Mouse (Mus musculus): ENCODE results near the gene Notch4. TPM values are rescaled to one million over a fixed set of nuclear protein-coding genes. Genes with fewer than 3 reads are reported as not detected.

The Notch4 gene
- polyA plus RNA-seq, 1 experiment from 2014 or later = 10.2 TPM

DNA sequence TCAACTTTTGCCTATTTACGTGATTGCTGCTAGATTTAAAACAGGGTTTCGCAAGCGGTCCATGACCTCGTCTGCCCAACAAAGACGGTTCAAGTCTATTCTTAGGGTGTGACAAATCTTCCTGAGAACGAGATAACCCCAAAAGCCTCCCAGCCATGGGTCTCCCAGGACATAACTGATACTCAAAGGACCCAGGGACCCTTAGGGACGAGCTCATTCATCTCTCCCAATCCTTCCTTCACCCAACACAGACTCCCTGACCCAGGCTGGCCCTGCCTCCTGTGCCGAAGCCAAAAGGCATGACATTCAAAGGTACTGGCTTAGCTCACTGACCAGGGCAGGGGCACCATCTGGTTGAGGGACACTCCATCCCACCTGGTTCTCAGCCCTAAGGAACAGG is 7.7 kb upstream of the Notch4 start:
- H3K4me1 ChIP-seq = no peaks in the 10 kb centered on the region
- no peak overlapping the region for H3K9ac ChIP-seq
- ATAC-seq (ENCODE audit: low FRiP score, low read depth) = no peak
- H3K4me2 ChIP-seq (replicated peaks) = no peak overlapping the region
- 89% methylated on average over 8 of the region's 8 CpGs for WGBS
- H3K36me3 ChIP-seq = no peaks in the 10 kb centered on the region
- H3K27me3 ChIP-seq (replicated peaks) = no peaks in the 10 kb centered on the region
- H3K27ac ChIP-seq = no peak overlapping the region
- no peak overlapping the region for H3K4me3 ChIP-seq
- no peaks in the 10 kb centered on the region for H3K9me3 ChIP-seq

DNA sequence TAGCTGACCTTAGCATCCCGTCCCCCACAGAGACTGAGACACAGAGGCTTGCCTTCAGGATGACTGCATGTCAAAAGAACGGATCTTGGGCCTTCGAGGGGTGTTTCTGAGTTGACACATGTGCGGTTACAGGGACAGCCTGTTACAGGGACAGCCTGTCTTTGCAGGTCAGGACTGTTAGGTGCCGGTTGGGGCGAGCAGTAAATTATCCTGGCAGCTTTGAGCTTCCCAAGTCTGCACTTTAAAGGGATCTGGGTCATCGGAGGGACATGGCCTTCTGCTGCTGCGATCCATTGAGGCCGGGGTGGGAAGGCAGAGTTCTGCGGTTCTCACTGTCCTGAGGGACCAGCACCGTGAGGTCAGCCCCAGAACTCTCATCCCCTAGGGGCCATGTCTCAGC is 6.7 kb upstream of the Notch4 start:
- no peaks in the 10 kb centered on the region for H3K9me3 ChIP-seq
- no peak overlapping the region for H3K27ac ChIP-seq
- H3K27me3 ChIP-seq (replicated peaks) = no peaks in the 10 kb centered on the region
- no peak overlapping the region for H3K4me3 ChIP-seq
- no peak overlapping the region for H3K4me2 ChIP-seq (replicated peaks)
- no peak overlapping the region for H3K9ac ChIP-seq
- 57% methylated on average over 11 of the region's 11 CpGs for WGBS
- no peaks in the 10 kb centered on the region for H3K36me3 ChIP-seq
- ATAC-seq (ENCODE audit: low FRiP score, low read depth) = no peak
- no peaks in the 10 kb centered on the region for H3K4me1 ChIP-seq

DNA sequence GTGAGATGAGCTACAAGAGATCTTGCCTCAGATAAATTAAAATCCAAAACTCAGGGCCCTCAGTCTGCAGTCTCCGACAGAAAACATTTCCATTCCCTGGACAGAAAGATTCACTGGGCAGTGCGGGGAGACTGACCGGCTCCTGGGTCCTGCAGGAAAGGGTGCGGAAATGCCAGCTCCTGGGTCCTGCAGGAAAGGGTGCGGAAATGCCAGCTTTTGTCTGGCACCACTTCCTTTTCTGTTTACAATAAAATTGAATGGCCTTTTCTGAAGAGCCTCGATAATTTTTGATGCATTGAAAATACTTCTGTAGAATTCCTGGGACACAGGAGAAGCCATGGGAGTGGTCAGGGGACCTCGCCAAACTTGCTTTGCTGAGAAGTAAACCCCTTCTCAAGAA is 5.0 kb upstream of the Notch4 start:
- Histone ChIP-seq H3K36me3 (no peaks in the 10 kb centered on the region), H3K27ac (no peak overlapping the region), H3K4me3 (no peak overlapping the region), H3K9ac (no peak overlapping the region), H3K9me3 (no peaks in the 10 kb centered on the region), H3K4me1 (peaks cover 3% of the 10 kb centered on the region; the same call in 1 of the 2 replicates), H3K27me3 (replicated peaks) (no peaks in the 10 kb centered on the region), H3K4me2 (replicated peaks) (no peak overlapping the region)
- ATAC-seq (ENCODE audit: low FRiP score, low read depth) = no peak
- WGBS = 89% methylated on average over 7 of the region's 7 CpGs

DNA sequence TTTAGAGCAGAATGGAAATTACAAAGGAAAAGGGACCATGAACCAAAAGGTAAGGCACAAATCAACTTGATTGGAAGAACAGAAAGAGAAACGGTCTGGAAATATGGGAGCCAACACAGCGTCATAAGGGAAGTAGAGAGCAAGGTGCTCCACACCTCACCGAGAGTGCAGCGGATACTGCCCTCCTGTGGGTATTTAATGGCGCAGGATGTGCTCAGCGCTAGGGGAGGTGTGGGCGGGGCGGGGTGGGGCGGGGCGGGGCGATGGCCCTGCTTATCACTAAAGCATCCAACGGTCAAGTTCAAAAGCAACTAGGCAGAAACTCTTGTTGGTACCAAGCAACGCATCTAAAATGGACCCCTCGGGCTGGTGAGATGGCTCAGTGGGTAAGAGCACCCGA is 4.2 kb upstream of the Notch4 start:
- no peak for ATAC-seq (ENCODE audit: low FRiP score, low read depth)
- peaks cover 7% of the 10 kb centered on the region; the same call in 1 of the 2 replicates for H3K4me1 ChIP-seq
- WGBS = 32% methylated on average over 15 of the region's 15 CpGs
- H3K36me3 ChIP-seq = no peaks in the 10 kb centered on the region
- H3K9me3 ChIP-seq = no peaks in the 10 kb centered on the region
- no peak overlapping the region for H3K4me2 ChIP-seq (replicated peaks)
- no peaks in the 10 kb centered on the region for H3K27me3 ChIP-seq (replicated peaks)
- H3K4me3 ChIP-seq = no peak overlapping the region
- H3K9ac ChIP-seq = no peak overlapping the region
- H3K27ac ChIP-seq = no peak overlapping the region

DNA sequence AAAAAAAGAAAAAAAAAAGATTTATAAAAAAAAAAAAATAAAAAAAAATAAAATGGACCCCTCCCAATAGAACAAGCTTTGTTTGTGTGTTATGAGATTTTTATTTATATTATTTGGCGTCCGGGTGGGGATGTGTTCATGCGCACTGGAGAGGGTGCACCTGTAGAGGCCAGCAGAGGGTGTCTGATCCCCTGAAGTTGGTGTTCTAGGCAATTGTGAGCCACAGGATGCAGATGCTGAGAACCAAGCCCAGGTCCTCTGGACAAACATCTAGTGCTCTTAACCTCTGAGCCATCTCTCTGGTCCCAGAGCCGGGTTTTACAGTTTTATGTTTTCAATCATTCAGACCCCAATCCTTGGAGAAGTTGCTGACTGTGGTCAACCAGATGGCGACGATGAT is 3.6 kb upstream of the Notch4 start:
- no peak for ATAC-seq (ENCODE audit: low FRiP score, low read depth)
- no peak overlapping the region for H3K4me3 ChIP-seq
- 92% methylated on average over 6 of the region's 6 CpGs for WGBS
- H3K9me3 ChIP-seq = no peaks in the 10 kb centered on the region
- no peak overlapping the region for H3K9ac ChIP-seq
- H3K27ac ChIP-seq = no peak overlapping the region
- H3K27me3 ChIP-seq (replicated peaks) = no peaks in the 10 kb centered on the region
- no peaks in the 10 kb centered on the region for H3K36me3 ChIP-seq
- H3K4me2 ChIP-seq (replicated peaks) = no peak overlapping the region
- peaks cover 7% of the 10 kb centered on the region; the same call in 1 of the 2 replicates for H3K4me1 ChIP-seq

DNA sequence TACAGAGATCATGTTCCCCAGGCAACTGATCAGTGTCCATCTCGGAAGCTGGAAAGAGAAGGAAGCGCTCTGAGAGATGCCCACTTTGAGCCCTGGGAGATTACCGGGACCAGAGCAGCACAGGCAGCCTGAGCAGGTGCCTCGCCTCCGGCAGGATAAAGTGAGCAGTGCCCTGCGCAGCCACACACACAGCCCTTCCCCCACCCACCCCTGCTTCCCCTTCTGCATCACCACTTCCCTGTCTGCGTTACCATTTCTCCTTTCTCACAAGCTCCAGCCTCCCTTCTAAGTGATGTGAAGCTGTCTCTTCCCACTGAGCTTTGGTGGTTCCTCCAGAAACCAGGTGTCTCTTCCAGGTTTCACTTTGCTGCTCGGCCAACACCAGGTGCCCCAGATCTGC is 2.9 kb upstream of the Notch4 start:
- no peak overlapping the region; the same call in 1 of the 2 replicates for H3K4me3 ChIP-seq
- ATAC-seq (ENCODE audit: low FRiP score, low read depth) = no peak
- H3K27ac ChIP-seq = no peak overlapping the region
- no peaks in the 10 kb centered on the region for H3K27me3 ChIP-seq (replicated peaks)
- 47% methylated on average over 8 of the region's 8 CpGs for WGBS
- peaks cover 7% of the 10 kb centered on the region; the same call in 1 of the 2 replicates for H3K4me1 ChIP-seq
- no peaks in the 10 kb centered on the region for H3K36me3 ChIP-seq
- no peak overlapping the region for H3K4me2 ChIP-seq (replicated peaks)
- no peaks in the 10 kb centered on the region for H3K9me3 ChIP-seq
- H3K9ac ChIP-seq = no peak overlapping the region

DNA sequence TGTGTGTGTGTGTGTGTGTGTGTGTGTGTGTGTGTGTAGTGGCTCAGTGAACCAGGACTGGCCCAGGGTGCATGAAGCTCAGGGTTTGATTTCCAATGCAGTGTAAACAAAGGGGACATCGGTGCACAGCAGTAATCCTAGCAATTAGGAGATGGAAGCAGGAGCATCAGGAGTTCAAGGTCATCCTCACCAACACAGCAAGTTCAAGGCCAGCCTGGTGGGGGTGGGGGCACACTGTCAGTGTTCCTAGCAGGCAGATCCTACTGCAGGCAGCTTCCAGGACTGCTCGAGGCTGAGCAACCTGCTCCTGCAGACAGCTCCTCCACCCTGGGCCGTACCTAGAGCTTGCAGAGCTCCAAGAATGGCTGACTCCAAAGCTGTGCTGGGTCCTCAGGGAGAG is 1.5 kb upstream of the Notch4 start:
- H3K4me1 ChIP-seq = peaks cover 7% of the 10 kb centered on the region; the same call in 1 of the 2 replicates
- no peak overlapping the region for H3K4me3 ChIP-seq
- no peak overlapping the region for H3K27ac ChIP-seq
- H3K36me3 ChIP-seq = no peaks in the 10 kb centered on the region
- 72% methylated on average over 3 of the region's 3 CpGs for WGBS
- H3K9me3 ChIP-seq = no peaks in the 10 kb centered on the region
- H3K27me3 ChIP-seq (replicated peaks) = no peaks in the 10 kb centered on the region
- no peak for ATAC-seq (ENCODE audit: low FRiP score, low read depth)
- H3K9ac ChIP-seq = no peak overlapping the region
- H3K4me2 ChIP-seq (replicated peaks) = no peak overlapping the region

DNA sequence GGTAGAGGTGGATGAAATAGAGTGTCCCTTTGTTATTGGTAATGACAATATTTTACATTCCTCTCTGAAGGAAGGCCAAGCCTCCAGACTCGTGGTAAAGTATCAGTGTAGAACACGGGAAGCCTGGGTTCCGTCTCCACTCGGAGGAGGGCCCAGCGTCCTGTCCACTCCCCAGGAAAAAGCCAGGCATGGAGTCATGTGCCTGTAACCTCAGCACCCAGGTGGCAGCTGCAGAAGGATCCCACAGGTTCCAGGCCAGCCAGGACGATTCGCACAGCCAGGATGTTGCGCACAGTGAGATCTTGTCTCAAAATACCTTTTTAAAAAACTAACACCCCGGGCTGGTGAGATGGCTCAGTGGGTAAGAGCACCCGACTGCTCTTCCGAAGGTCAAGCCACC is 714 bp upstream of the Notch4 start:
- Histone ChIP-seq H3K9ac (no peak overlapping the region), H3K4me1 (peaks cover 7% of the 10 kb centered on the region; the same call in 1 of the 2 replicates), H3K4me2 (replicated peaks) (no peak overlapping the region), H3K36me3 (no peaks in the 10 kb centered on the region), H3K9me3 (no peaks in the 10 kb centered on the region), H3K4me3 (no peak overlapping the region), H3K27ac (no peak overlapping the region), H3K27me3 (replicated peaks) (no peaks in the 10 kb centered on the region)
- 78% methylated on average over 11 of the region's 11 CpGs for WGBS
- no peak for ATAC-seq (ENCODE audit: low FRiP score, low read depth)

DNA sequence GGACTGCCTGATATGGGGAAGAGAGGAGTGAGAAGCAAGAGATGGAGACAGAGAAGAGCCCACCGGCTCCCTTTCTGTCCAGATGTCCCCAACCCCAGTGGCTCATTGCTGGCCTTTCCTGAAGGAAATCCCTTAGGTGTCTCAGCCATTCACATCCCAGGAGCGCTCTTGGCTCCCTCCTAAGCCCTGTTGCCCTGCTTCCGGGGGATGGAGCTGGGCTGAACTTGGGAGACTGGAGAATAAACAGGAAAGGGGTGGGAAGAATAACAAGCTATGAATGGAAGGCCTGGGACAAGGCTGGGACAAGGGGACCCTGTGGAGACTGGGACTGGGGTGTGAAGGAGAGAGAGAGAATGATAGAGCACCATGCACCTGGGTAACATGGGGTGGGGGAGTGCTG is 728 bp downstream of the Notch4 start:
- no peak for ATAC-seq (ENCODE audit: low FRiP score, low read depth)
- Histone ChIP-seq H3K36me3 (no peaks in the 10 kb centered on the region), H3K27me3 (replicated peaks) (no peaks in the 10 kb centered on the region), H3K9ac (no peak overlapping the region), H3K9me3 (no peaks in the 10 kb centered on the region), H3K4me3 (0 out of 2 replicates have a peak overlapping the region, but pooled peaks have one; percentile 7), H3K4me2 (replicated peaks) (peak overlapping the region; percentile 20; the same call in 1 of the 2 replicates), H3K27ac (no peak overlapping the region), H3K4me1 (peaks cover 7% of the 10 kb centered on the region; the same call in 1 of the 2 replicates)
- 45% methylated on average over 3 of the region's 3 CpGs for WGBS

DNA sequence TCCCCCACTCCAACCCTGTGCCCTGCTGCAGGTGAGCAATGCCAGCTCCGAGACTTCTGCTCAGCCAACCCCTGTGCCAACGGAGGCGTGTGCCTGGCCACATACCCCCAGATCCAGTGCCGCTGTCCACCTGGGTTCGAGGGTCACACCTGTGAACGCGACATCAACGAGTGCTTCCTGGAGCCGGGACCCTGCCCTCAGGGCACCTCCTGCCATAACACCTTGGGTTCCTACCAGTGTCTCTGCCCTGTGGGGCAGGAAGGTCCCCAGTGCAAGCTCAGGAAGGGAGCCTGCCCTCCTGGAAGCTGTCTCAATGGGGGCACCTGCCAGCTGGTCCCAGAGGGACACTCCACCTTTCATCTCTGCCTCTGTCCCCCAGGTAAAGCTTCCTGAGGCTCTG is 3.2 kb downstream of the Notch4 start:
- peaks cover 9% of the 10 kb centered on the region; the same call in 1 of the 2 replicates for H3K4me1 ChIP-seq
- no peak for ATAC-seq (ENCODE audit: low FRiP score, low read depth)
- H3K27me3 ChIP-seq (replicated peaks) = no peaks in the 10 kb centered on the region
- no peaks in the 10 kb centered on the region for H3K9me3 ChIP-seq
- H3K4me2 ChIP-seq (replicated peaks) = no peak overlapping the region
- WGBS = 78% methylated on average over 9 of the region's 9 CpGs
- no peak overlapping the region for H3K27ac ChIP-seq
- no peak overlapping the region for H3K9ac ChIP-seq
- H3K36me3 ChIP-seq = no peaks in the 10 kb centered on the region
- no peak overlapping the region for H3K4me3 ChIP-seq

DNA sequence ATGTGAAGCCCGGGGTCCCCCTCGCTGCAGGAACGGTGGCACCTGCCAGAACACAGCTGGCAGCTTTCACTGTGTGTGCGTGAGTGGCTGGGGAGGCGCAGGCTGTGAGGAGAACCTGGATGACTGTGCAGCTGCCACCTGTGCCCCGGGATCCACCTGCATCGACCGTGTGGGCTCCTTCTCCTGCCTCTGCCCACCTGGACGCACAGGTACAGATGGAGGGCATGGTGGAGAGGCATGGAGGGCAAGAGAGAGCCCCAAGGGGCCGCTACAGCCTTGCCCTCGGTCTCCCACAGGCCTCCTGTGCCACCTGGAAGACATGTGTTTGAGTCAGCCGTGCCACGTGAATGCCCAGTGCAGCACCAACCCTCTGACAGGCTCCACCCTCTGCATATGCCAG is 4.4 kb downstream of the Notch4 start:
- 76% methylated on average over 13 of the region's 13 CpGs for WGBS
- ATAC-seq (ENCODE audit: low FRiP score, low read depth) = no peak
- H3K27me3 ChIP-seq (replicated peaks) = no peaks in the 10 kb centered on the region
- no peaks in the 10 kb centered on the region for H3K36me3 ChIP-seq
- no peaks in the 10 kb centered on the region for H3K9me3 ChIP-seq
- H3K4me1 ChIP-seq = peaks cover 13% of the 10 kb centered on the region; the same call in 1 of the 2 replicates
- no peak overlapping the region for H3K9ac ChIP-seq
- no peak overlapping the region for H3K4me2 ChIP-seq (replicated peaks)
- no peak overlapping the region for H3K4me3 ChIP-seq
- no peak overlapping the region for H3K27ac ChIP-seq

DNA sequence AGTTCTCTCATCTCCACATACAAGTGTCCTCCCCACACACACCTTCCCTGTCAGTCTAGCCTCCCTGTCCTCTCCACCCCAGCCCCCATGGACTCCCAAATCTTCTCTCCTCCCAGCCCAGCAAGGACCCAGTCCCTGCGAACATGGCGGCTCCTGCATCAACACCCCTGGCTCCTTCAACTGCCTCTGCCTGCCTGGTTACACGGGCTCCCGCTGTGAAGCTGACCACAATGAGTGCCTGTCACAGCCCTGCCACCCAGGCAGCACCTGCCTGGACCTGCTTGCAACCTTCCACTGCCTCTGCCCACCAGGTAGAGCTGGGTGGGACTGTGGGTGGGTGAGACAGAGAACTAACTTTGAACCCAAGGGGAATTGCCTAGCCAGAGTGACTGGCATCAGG is 5.9 kb downstream of the Notch4 start:
- Histone ChIP-seq H3K27me3 (replicated peaks) (no peaks in the 10 kb centered on the region), H3K36me3 (no peaks in the 10 kb centered on the region), H3K4me1 (peaks cover 6% of the 10 kb centered on the region; the same call in 1 of the 2 replicates), H3K27ac (no peak overlapping the region), H3K4me3 (no peak overlapping the region), H3K9me3 (no peaks in the 10 kb centered on the region), H3K4me2 (replicated peaks) (no peak overlapping the region), H3K9ac (no peak overlapping the region)
- ATAC-seq (ENCODE audit: low FRiP score, low read depth) = no peak
- 75% methylated on average over 4 of the region's 4 CpGs for WGBS

DNA sequence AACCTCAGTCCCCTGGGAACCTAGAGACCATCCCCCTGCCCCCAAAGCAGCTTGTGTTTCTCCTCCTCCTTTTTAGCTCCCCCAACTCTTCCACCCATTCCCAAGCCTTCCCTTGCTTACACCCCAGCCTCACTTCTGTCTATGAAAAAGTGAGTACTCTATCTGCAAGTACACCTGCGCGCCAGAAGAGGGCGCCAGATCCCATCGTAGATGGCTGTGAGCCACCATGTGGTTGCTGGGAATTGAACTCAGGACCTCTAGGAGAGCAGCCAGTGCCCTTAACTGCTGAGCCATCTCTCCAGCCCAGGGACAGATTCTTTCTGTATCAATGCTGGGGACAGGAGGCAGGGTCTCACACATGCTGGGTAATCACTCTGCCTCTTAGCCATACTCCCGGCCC is 7.8 kb downstream of the Notch4 start:
- Histone ChIP-seq H3K27me3 (replicated peaks) (no peaks in the 10 kb centered on the region), H3K9ac (no peak overlapping the region), H3K4me2 (replicated peaks) (no peak overlapping the region), H3K27ac (no peak overlapping the region), H3K4me1 (peaks cover 6% of the 10 kb centered on the region; the same call in 1 of the 2 replicates), H3K9me3 (no peaks in the 10 kb centered on the region), H3K4me3 (no peak overlapping the region), H3K36me3 (no peaks in the 10 kb centered on the region)
- 17% methylated on average over 5 of the region's 5 CpGs for WGBS
- no peak for ATAC-seq (ENCODE audit: low FRiP score, low read depth)
